Mouse (Mus musculus): ENCODE data around the gene Ormdl2.

DNA sequence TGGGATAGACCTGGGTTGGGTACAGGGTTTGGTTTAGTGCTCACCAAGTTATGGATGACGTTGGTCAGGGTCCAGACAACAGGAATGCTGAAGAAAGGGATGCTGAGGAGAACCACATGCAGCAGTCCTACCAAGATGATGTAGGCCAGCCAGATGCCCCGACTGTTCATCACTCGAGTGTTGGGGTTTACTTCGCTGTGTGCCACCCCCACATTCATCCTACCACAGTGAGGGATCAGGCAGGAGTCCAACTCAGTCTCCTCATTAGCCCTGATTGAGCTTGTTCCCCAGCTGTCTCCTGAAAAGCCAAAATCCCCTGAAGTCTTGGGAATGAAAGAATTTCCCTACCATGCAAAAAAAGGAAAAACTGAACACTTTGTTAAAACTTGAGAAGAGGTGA is 1.2 kb downstream of the Ormdl2 start:
- TF ChIP-seq POLR2A (IDR thresholded peaks at IDR 0.05; ENCODE audit: borderline replicate concordance, extremely low read depth, insufficient read depth, insufficient read length, poor library complexity, severe bottlenecking) (no peak), CTCF (IDR thresholded peaks at IDR 0.05; ENCODE audit: borderline replicate concordance, extremely low read depth, insufficient read depth, insufficient read length) (no peak)

All from brain, embryonic 14.5 days (tissue).